Mouse (Mus musculus) gonadal fat pad, adult 2 months (tissue): ENCODE data around the gene Amigo1. TPM values are rescaled to one million over a fixed set of nuclear protein-coding genes. Genes with fewer than 3 reads are reported as not detected.

Experiments
- DNase-seq: peaks from one replicate; pipeline ENCODE4 v3.0.0-alpha.2; 2012; ENCODE audit warnings: low read depth
- polyA plus RNA-seq: library from polyadenylated mRNA; depleted of rRNA; stranded (reverse); fragments of >200 nt; gene quantifications from 2 replicates; pipeline ENCODE4 v1.2.3, GENCODE M21; 2012

Amigo1 gene
- polyA plus RNA-seq, 1 experiment: 15.5 TPM

- no peak for DNase-seq
Observed at GRCm38 (mm10) chr3:108180514-108180913, 5.6 kb upstream of the Amigo1 start.

GRCm38 (mm10) chr3:108184742-108185141 lies 1.4 kb upstream of the Amigo1 start:
- no peak for DNase-seq

DNA sequence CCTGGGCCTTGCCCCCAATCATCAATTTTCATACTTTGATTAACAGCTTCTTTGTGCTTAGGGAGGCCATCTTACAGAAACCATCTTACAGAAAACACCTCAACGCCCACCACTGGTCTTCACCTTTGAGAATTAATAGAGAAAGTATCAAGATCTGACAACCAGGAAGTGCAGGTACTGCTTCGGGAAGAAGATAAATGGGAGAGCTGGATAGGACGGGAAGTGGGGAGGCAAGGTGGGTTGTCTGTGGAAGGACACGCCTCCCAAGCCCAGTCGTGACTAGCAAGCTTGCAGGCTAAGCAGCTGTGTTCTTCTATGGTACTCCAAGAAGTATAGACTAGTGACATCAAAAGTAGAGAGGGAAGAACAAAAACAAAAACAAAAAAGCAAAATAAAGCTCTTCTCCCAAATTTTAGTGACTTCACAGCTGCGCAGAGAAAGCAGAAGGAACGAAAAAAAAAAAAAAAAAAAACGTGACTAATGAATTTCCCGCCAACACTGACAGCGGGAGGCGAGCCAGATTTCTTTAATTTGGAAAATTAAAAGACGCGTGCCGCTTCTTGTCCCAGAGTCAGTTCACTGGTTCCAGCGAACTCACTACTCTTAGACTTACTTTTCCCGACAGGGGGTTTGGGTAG lies 556 bp upstream of the Amigo1 start:
- DNase-seq: no peak

- DNase-seq: no peak
Observed at GRCm38 (mm10) chr3:108187111-108187795, 1.1 kb downstream of the Amigo1 start.

DNA sequence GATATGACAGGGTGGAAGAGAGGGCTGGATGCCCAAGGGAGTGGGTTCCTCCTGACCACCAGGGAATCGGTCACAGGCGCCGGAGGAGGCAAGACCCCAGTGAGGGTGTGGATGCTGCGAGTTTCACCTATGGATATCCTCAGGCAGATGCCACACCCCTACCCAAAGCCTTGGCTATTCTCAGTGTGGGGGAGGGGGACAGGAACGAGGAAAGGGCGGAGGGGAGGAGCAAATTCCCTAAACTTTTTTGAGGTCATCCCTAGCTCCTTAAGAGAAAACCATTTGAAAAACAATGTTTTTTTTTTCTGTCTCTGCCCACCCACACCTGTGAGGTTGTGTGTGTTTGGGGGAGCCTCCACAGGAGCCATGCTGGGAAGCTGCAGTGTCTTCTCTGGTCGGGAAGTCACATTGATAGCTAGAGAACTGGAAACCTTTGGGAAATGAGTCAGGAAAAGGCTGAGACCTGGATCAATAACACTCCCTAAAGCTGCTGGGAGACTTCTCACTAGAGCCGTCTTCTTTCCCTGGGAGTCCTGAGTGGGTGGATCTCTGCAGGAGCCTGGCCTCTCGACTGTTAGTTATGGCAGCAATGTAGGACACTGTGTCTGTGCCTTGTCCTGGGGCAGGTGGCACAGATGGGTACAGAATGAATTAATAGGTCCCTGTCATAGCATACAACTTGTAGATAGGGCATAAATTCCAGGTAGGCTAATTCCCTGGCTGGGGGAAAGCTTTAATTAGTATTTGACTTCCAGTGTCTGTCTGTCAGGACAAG lies 2.8 kb downstream of the Amigo1 start:
- no peak for DNase-seq

- no peak for DNase-seq
Observed at GRCm38 (mm10) chr3:108189897-108190296, 3.8 kb downstream of the Amigo1 start.

DNA sequence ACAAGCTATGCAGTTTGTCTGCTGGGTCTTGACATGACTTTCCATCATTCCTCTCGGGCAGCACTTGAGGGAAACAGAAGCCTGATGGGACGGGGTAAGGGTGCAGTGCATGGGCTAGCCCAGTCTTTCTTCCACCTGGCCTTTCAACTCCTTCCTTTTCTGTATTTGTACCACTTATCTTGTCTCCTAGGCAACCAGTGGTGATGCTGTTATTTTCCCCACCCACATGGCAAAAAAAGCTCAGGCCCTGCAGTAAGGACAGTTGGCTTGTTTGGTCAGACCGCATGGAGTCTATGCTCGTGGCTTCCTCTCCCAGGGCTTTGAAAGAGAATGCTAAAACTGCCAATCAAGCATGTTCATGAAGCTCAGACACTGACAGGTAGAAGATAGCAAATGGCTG lies 7.6 kb downstream of the Amigo1 start:
- DNase-seq: no peak

DNA sequence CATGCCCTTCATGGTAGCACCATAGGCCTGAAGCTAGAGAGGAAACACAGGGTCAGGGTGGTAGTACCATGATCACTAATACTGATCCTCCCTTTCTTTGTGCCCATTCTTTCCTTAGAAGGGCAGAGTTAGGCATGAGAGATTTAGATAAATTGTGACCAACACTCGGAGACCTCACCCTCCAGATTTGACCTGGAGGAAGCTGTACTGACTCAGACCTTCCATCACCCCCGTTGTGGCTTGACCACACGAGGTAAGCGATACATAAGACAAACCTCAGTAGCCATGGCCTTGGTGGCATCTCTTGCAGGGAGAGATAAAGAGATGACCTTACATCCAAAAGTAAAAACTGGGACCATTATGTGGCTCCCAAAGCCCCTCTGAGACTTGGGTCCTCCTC lies 9.2 kb downstream of the Amigo1 start:
- DNase-seq: no peak

DNA sequence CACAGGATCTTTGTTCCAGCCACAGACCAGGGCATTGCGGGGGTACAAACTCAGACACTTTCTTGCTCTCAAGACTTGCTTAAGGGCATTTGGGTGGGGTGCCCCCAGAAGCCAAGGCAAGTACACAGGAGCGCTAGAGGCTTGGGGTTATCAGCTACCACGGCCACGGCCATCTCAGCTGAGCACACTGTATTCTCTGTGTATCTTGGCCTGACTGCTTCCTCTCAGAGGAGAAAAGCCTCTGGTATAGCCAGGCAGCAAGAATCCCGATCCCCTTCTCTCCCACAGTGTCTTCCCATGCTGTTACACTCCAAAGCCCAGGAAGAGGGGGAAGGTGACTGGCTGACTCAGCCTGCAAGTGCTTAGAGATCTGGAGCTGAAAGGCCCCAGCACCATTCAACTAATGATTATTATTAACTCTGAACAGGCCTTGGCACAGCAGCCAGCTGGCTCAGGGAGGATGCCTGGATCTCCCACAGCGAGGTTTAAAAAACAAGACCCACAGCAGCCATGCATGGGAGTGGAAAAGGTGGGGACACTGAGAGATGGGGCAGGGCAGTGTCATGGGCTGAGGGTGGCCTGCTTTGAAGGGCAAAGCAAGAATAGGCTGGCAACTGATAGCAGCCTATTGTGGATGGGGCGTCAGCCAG lies 9.9 kb downstream of the Amigo1 start:
- no peak for DNase-seq

DNA sequence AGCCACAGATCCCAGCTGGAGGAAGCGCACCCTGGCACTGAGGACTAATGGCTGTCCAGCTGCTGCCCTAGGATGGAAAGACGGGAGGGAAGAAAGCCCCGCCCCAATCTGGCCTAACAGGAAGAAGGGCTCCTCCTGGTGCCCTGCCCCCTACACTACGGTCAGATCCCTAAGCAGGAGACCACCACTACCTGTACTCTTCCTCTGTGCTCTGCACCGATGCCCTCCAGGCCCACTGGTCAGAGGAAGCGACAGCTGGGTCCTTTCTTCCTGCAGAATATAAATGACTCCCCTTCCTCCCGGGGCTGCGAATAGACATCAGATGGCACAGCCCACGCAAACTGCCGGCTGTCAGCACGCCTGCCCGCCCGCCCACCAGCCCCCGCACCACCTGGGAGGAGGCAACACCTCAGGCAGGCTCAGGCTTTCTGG lies 10.9 kb downstream of the Amigo1 start:
- no peak for DNase-seq

- no peak for DNase-seq
Observed at GRCm38 (mm10) chr3:108199231-108199630, 13.1 kb downstream of the Amigo1 start.

DNA sequence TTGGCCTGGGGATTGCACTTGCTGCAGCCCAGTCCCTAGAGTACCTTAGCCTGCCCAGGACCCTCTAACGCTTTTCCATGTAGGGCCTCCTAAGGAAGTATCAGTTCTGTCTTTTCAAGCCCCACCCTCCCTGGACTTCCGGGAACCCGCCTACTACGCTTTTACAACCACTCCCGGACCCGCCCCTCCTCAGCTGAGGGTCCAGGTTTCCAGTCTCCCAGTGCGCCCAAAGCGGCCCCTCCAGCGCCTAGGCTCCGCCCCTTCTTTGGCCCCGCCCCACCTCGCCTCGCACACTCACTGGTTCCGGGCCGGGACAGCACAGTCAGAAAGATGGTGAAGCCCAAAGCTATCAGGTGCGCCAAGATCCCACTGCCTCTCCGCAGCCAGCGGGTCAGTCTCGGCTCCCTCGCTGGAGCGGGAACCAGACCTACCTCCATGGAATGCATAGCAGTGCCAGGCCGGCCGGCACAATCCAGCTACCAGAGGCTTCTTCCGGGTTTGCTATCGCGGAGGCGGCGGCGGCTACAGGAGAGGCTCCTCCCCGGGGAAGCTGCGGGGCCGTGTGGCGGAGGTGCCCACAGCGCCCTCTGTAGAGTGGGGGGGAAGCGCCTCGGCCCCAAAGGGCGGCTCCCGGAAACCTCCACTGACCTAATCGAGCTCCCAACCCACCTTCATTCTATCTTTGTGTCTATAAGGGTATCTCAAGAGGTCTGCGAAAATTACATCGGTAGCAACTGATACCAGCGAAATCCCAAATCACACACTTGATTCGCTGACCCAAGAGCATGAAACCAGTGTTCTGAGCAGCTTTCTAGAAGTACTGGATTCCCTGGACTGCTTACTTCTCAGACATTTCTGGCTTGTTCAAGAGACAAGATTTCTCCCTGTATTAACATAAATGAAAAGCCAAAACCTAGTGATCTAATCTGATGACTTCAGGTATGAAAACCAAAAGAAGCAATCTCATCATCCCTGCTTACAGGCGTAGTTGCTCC lies 14.5 kb downstream of the Amigo1 start, which contains the start of gene Cyb561d1:
Gene Cyb561d1 (minus strand): TSS at position 884 of the 995 bp plus-strand sequence.
- peak; percentile 27 for DNase-seq

GRCm38 (mm10) chr3:108202506-108202905 lies 16.4 kb downstream of the Amigo1 start:
- no peak for DNase-seq

DNA sequence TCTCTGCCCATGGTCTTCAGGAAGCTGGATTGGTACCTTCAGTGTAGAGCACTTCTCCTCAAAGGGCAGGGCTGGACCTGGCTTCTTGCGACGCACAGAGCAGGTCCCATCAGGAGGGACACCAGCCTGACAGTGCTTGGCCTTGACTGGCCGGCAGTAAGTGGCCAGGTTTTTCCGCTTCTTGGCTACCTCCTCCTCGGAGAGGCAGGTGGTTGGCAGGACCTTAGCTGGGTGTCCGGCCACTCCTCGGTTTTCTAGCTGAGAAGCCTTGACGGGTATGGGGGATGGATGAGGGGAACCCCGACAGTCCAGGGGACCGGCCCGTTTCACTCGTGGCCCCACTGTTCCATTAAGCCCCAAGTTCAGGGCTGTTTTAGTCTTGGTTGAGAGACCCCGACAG lies 17.1 kb downstream of the Amigo1 start:
- DNase-seq: no peak

DNA sequence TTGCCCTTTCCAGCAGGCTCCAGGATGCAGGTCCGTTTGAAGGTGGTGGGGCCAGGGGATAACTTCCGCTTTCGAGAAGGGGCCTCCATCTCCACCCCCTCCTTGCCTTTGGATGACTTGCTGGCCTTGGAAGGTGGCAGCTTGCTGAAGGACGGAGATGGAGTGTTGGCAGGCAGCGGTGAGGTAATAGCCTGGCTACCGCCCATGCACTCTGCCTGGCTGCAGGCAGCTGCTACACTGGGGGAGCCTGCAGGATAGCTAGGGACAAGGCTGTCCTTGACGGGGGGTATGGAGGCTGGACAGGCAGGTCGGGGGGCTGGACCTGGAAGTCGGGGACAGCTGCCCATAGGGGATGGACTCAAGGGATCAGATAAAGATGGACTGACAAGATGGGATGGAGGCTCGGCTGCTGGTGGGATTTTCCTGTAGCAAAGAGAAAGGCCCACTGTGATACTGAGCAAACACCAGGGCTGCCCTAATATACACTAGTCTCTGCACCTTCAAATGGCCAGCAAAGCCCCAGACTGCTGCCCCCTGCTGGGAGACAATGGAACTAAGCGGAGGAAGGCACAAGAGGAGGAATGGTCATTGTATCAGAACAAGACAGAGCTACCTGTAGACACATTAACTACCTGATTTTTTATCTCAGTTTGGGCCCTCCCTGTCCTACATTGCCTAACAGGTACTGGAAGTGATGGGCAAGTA lies 17.6 kb downstream of the Amigo1 start:
- no peak for DNase-seq

GRCm38 (mm10) chr3:108204470-108204869 lies 18.3 kb downstream of the Amigo1 start:
- DNase-seq: no peak

GRCm38 (mm10) chr3:108205601-108206000 lies 19.5 kb downstream of the Amigo1 start:
- DNase-seq: no peak

- no peak for DNase-seq
Observed at GRCm38 (mm10) chr3:108206731-108207375, 20.7 kb downstream of the Amigo1 start.

DNA sequence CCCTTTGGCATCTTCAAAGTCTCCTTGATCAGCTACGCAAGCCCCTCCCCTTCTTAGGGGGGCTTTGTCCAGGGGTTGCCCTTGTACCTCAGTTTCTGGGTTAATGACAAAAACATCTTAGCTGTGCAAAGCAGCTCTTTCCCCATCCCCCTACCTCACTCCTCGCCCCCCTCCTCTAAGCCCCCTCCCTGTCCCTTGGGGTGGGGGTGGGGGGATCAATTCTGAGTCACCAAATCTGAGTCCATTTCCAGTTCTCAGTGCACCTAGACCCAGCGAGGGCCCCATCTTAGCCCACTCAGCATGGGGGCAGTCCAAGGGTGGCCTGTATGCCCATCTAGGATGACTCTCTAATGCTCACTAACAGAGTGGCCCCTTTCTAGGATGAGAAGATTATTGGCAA lies 22.9 kb downstream of the Amigo1 start:
- no peak for DNase-seq

DNA sequence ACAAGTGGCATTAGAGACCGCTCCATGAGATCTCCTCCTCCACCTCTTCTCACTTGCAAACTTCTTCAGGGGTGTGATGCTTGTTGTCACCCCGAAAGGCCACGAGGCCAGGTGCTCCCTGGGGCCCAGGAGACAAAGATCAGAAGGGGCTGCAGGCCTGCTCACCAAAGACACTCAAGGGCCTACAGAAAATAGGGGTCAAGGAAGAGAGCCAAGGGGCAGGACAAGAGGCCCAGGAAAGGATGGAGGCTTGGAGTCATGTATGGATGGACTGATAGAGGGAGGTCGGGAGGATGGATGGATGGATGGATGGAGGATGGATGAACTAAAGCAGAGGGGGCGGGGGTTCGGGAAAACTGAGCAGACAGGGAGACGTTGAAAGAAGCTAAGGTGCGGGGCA lies 23.4 kb downstream of the Amigo1 start:
- DNase-seq: no peak
